Mouse (Mus musculus): ENCODE measurements around the gene Zfp768. TPM values are rescaled to one million over a fixed set of nuclear protein-coding genes. Genes with fewer than 3 reads are reported as not detected.
"Not testable (repeated sequence)": the region's sequence is repeated elsewhere in the genome, so short reads cannot be mapped to it uniquely, and the experiment has no call there.

The Zfp768 gene
- 2.0 and 2.4 TPM in 2 replicates for total RNA-seq (2015)
- 3.9 and 4.6 TPM in 2 replicates for total RNA-seq (2017)

DNA sequence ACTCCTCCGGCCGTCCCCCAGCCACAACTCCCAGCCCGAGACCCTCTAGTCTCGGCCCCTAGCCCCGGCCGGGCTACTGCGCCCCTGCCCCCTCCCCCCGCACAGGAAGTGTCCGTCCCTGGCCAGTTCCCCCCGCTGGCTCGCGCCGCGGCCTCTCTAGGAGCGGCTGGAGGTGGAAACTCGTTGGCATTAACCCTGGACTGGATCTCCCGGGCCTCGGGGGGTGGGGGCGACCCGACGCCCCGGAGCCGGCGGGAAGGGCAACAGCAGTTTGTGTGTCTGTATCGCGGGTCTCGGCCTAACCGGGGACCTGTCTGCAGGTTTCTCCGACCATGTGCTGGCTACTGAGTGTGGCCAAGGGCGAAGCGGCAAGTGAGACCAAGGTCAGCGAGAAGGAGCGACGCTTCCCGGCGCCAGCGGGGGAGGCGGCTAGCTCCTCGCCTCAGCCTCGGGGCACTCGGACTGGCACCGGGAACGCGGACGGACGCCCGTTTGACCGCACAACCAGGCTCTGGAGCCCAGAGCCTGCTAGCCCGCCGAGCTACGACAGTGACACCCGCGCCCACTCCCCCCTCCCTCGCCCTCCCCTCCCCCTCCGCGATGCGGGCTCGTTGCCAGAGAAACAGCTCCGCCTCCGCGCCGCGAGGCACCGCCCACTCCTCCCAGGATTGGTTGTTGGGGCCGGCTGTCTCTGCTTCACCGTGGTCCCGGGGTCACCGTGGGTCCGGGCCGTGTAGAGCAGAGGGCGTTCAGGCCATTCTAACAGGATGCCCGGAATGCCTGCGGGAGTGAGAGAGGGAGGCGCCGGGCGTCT is at the start of gene Zfp768:
Zfp768 (minus strand) TSS at position 78 of the 814 bp plus-strand sequence.
- peak; percentile 89 for ATAC-seq (ENCODE audit: poor library complexity, severe bottlenecking)

DNA sequence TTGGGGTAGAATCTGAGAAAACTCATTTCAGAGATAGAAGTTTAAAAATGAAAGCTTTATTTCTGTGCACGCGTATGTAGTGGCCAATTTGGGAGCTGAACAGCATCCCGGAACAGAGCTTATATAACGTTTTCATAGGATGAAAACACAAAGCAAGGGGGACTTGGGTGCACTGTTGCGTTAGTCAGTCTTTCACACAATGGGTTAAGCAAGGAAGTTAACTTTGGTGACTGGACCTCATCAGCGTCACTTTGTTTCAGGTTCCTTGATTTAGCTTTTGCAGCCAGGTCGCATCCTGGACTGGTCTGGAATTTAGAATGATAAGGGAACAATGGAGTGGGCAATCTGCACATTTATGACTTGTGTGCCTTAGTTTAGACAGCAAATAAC is 48.5 kb upstream of the Zfp768 start:
- ATAC-seq (ENCODE audit: poor library complexity, severe bottlenecking), result peak; percentile 26

DNA sequence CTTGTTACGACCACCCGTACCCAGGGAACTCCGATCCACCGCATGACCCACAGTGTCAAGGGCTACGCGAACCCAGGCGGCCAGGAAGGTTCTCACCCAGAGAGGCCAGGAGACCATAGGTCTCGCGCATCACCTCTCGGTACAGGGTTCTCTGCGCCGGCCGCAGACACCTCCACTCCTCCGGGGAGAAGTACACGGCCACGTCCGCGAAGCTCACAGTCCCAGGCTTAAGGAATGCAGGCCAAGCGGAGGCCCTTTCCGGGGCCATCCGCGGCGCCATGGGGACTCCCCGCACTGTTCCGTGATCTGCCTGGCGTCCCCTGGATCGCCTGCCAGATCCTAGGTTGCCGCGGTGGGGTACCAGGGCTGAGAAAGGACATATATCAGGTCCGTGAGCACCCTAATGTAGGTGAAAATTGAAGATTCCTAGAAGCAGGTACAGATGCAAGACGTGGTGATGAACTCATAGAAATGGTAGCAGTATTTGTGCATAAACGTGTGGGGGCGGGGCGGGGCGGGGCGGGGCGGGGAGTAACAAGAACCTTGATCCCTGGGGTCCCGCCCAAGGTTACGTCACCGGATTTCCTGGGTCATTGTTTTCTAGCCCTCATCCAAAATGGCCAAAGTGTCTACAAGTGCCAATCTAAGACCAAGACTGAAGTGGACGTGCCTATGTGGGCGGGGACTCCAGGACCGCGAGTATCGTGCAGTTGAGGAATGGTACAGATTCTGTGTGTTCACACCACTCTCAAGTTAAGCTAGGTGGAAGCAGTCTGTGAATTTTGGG is 48.0 kb upstream of the Zfp768 start, which contains the start of gene E430018J23Rik:
E430018J23Rik (minus strand) TSS at position 473 of the 787 bp plus-strand sequence.
- peak; percentile 97 for ATAC-seq (ENCODE audit: poor library complexity, severe bottlenecking)

DNA sequence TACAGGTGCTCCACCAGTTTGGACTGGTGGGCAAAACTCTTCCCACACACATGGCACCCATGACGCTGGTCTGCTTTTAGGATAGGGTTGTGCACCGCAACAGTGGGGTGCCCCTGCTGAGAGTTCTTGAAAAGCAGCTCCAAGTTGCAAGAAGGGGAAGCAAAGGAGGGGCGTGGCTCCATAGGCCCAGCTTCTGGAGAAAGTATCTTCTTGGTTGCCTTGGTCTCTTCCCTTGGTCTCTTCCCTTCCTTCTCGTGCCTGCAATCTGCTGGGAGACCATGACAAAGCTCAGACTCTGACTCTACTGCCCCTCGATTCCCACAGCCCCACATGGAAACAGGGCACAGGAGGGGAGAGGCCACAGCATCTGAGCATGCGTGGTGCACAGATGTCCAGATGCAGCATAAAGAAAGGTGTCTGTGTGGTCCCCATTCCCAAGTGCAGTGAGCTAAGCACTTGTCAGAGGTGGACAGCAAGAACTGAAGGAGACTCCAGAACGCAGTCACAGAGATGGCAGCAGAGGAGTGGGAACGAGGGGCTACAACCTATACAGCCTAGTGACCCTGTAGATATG is 46.9 kb upstream of the Zfp768 start:
- ATAC-seq (ENCODE audit: poor library complexity, severe bottlenecking), result peak; percentile 28; the same call in 1 of the 2 replicates

DNA sequence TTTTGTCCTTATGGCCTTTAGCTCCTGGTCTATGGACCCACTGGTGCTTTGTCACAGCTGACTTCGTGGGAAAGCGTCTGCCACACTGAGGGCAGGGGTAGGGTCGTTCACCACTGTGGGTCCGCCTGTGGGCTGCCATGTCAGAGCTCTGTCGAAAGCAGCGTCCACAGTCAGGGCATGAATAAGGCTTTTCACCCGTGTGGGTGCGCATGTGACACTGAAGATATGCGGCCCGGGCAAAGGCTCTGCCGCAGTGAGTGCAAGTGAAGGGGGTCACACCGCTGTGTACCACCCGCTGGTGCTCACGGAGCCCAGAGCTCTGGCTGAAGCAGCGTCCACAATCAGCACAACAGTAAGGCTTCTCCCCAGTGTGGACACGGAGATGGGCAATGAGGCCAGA is 46.1 kb upstream of the Zfp768 start:
- ATAC-seq (ENCODE audit: poor library complexity, severe bottlenecking), result no peak

DNA sequence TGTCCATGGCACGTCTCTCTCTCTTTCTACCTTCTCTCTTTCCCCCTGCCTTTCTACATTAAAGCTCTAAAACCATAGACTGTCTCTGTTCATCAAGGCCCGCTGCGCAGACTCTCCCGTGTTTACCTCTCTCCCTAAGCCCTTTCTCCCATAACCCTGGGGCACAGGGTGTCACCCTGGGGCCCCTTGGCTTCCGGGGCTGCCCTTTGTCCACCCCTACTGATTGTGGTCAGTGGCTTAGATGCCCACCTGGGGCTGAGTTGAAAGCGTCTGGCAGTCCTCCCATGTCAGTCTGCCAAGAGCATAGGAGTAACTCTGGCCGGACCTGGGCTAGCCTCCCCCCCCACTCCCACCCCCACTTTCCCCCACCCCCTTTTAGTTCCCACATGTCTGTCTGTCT is 44.9 kb upstream of the Zfp768 start:
- ATAC-seq (ENCODE audit: poor library complexity, severe bottlenecking), result no peak

DNA sequence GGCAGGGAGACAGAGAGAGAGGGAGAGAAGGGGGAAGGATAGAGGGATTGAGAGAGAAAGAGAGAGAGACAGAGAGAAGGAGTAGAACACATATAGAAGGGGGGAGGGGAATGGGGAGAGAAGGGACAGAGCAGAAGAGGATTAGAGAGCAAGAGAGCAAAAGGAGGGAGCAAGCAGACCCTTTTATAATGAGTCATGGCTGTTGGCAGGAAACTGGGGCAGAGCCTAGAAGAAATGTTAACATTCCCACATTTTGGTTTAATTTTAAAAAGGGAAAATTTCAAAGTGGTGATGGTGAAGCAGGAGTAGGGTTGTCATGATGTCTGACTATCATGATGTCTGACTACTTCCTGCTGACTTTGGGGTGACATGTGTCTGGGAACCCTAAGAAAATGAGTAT is 42.8 kb upstream of the Zfp768 start:
- not testable (repeated sequence) for ATAC-seq (ENCODE audit: poor library complexity, severe bottlenecking)

DNA sequence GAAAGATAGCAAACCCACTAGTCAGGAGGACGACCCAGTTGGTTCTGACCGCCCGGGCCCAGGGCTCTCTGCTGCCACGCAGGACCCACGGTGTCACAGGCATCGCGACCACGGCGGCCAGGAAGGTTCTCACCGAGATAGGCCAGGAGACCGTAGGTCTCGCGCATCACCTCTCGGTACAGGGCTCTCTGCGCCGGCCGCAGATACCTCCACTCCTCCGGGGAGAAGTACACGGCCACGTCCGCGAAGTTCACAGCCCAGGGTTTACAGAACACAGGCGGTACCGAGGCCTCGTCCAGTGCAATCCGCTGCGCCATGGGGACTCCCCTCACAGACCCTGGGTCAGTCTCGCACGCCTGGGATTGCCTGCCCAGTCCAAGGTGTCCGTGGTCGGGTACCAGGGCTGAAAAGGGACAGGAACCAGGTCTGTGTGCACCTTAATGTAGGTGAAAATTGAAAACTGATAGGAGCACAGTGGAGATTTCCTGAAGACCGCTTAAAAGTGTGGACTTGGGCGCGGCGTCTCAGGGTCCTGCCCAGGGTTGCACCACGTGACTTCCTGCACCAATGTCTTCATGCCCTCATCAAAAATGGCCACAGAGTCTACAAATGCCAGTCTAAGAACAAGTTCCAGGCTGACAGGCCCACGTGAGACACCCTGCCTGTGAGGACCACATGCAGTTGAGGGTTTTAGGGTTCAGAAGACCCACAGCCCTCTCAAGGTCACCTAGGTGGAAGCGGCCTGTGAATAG is 41.4 kb upstream of the Zfp768 start, which contains the start of gene 9130019O22Rik:
9130019O22Rik (minus strand) TSS at position 526 of the 752 bp plus-strand sequence.
- peak; percentile 94 for ATAC-seq (ENCODE audit: poor library complexity, severe bottlenecking)

DNA sequence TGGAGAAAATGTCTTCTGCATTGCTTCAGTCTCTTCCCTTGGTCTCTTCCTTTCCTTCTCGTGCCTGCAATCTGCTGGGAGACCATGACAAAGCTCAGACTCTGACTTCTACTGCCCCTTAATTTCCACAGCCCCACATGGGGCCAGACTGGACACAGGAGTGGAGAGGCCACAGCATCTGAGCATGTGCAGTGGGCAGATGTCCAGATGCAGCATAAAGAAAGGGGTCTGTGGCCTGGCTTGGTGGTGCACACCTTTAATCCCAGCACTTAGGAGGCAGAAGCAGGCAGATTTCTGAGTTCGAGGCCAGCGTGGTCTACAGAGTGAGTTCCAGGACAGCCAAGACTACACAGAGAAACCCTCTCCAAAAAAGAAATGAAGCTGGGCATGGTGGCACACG is 40.2 kb upstream of the Zfp768 start:
- not testable (repeated sequence) for ATAC-seq (ENCODE audit: poor library complexity, severe bottlenecking)

DNA sequence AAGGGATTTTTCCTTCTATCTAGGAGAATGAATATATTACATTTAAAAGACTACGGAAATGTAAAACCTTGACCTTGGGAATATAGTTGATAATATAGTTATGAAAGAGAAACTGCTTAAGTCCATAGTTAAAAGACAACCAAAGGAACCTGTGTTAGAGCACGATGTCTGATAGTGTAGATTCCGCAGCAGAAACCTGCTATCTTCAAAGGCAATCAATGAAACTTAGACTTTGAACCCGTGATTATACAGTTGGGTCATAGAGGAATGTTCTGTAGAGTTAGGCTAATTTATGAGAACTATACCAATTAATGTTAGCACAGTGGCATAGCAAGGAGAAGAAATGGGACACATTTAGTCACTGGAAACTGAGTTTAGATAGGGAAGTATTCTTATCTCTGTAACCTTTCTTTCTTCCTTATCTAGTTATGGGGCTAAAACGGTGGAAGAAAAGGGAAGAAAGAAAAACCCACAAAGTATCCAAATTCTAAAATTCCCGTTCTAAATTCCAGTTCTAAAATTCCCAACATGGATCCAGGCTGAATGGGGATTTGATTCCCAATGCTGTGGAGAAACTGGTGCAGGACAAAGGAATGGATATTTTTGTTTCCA is 33.0 kb upstream of the Zfp768 start:
- no peak for ATAC-seq (ENCODE audit: poor library complexity, severe bottlenecking)

DNA sequence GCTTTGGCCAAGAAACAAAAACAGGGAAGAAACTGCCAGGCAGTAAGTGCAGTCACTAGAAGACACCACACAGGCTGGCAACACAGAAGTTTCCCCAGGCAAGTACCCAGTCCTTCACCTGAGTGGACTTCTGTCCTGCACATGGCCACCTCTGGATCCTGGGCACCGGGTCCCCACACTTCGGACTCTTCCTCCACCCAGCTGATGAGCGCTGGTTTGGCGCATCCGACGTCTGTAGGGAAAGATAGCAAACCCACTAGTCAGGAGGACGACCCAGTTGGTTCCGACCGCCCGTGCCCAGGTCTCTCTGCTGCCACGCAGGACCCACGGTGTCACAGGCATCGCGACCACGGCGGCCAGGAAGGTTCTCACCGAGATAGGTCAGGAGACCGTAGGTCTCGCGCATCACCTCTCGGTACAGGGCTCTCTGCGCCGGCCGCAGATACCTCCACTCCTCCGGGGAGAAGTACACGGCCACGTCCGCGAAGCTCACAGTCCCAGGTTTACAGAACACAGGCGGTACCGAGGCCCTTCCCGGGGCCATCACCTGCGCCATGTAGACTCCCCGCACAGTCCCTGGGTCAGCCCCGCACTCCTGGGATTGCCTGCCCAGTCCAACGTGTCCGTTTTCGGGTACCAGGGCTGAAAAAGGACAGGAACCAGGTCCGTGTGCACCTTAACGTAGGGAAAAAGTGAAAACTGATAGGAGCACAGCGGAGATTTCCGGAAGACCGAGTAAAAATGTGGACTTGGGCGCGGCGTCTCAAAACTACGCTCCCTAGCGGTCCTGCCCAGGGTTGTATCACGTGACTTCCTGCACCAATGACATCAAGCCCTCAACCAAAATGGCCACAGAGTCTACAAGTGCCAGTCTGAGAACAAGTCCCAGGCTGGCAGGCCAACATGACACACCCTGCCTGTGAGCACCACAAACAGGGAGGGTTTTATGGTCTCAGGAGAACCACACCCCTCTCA is 30.2 kb upstream of the Zfp768 start, which contains the start of gene Zfp747:
Zfp747 (minus strand) TSS at position 780 of the 975 bp plus-strand sequence.
- peak; percentile 96 for ATAC-seq (ENCODE audit: poor library complexity, severe bottlenecking)

DNA sequence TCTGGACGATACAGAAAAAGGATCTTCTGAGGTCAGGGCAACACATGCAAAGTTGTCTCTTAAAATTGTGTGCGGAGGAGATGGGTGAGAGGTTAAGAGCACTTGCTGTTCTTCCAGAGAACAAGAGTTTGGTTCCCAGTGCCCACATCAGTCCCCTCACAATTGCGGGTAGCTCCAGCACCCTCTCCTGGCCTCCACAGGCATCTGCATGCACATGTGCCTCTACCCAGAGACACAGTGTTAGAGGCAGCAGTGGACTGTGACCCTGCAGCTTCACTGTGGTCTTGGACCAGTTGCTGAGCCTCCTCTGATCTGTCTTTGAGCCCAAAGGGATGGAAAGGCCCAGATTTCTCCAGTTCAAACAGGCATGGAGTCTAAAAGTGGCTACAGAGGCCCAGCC is 26.5 kb upstream of the Zfp768 start:
- ATAC-seq (ENCODE audit: poor library complexity, severe bottlenecking), result not testable (repeated sequence)

DNA sequence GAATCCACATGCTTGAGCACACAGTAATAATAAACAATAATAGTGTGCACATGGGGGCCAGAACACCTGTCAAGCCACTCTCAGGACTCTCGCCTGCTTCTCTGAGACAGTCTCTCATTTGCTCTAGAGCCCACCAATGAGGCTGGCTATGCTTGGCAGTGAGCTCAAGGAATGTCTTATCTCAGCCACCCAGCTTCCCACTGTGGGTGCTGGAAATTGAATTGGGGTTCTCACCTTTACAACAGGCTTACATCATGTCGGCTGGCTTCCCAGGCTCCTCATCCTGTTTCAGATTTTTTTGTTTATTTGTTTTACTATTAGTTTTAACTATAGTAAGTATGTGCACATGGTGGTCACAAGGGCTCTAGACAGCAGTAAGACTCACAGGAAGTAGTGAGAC is 25.8 kb upstream of the Zfp768 start:
- ATAC-seq (ENCODE audit: poor library complexity, severe bottlenecking), result no peak

DNA sequence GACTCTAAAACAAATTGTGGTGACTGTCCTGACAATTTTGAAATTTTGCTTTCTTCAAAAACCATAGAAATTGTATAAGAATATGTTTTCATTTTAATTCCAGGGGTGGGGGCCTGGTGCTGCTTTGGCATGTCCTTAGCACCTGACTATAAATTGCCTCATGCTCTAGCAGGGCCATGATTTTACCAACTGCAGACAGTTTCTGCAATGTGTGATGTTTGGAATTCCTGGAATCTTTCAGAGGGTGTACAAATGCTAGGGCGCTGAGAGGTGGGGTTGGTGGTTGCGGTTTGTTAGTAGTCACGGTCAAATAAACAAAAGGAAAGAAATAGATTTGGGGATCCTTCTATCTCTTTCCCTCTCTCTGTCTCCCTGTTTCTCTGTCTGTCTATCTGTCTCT is 20.9 kb upstream of the Zfp768 start:
- no peak for ATAC-seq (ENCODE audit: poor library complexity, severe bottlenecking)

DNA sequence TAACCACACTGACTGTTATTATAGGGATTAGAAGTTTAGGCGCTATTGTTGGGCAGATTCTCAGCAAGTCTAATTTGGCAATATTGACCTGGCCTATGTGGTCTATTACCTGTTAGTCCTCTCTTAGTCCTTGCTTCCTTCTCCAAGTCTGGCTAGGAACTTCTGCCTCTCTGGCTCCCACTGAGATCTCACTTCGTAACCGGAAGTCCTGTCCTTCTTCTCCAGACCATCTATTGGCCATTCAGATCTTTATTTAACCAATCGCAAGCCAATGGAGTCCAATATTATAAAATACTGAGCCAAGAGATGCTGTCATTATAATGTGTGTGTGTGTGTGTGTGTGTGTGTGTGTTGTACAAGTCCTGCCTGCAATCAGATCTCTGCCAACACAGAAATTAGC is 18.8 kb upstream of the Zfp768 start:
- ATAC-seq (ENCODE audit: poor library complexity, severe bottlenecking), result no peak

DNA sequence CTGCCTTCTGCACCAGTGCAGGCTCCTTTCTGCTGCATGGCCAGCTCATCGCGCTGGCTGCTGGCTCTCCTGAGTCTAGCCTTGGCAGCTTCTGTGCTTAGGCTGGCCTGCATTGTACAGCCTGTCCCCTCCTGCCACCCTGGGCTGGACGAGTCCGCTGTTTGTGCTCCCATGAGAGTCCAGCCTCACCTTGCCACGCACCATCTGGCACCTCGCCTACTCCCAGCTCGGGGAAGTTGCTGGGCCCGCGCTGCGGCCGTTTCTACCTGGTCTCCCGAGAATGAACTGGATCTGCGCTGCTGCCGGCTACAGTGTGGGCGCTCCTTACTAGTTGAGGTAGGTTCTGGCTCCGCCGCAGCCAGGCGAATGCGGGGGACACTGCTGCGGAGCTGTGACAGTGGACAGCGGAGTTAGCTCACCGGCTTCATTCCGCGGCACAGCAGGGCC is 18.1 kb upstream of the Zfp768 start:
- no peak for ATAC-seq (ENCODE audit: poor library complexity, severe bottlenecking)

DNA sequence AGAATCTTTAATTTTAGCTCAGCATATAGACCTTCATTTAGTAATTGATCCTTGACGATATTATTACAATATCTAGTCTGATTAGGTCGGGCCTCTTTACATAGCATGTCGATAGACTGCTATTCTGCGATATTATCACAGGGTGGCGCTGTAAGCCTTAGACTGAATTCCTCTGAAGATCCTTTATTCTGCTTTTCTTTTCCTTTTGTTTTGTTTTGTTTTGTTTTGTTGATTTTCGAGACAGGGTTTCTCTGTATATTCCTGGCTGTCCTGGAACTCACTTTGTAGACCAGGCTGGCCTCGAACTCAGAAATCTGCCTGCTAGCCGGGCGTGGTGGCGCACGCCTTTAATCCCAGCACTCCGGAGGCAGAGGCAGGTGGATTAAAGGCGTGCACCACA is 17.0 kb upstream of the Zfp768 start:
- peak; percentile 83 for ATAC-seq (ENCODE audit: poor library complexity, severe bottlenecking)

DNA sequence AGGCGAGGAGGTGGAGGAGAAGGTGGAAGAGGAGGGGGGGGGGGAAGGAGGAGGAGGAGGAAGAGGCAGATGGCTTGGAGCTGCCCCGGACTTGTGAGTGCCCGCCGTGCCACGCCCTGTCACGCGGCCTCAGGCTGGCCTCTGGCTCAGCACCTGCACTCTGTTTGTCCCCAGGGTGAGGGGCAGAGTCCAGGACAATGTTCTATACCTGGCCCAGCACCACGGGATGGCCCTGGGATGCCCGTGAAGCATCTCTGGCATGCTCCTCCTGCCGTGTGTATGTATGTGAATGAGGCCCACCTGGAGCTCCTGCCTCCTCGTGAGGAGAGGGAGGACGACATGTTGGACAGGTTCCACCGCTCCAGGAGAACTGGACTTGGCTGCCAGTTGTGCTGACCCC is 16.1 kb upstream of the Zfp768 start:
- no peak for ATAC-seq (ENCODE audit: poor library complexity, severe bottlenecking)

DNA sequence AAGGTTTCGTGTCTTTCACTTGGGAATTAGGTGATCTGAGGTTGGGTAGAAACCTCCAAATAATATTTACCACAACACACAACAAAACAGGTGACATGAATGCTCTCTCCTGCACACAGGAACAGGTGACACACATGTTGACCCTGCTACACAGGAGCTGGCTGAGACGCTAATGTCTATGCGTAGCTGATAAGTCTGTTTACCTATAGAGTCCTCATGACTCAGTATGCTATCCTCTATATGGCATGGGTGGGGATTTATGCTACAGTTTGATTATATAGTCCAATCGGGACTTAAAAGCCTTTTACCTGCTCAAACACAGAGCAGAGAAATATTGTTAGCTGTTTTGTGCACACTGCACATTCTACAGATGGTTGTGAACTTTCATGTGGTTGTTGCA is 14.9 kb upstream of the Zfp768 start:
- no peak for ATAC-seq (ENCODE audit: poor library complexity, severe bottlenecking)
